Mouse (Mus musculus): ENCODE data around the gene A230072I06Rik.

A230072I06Rik gene

GRCm38 (mm10) chr8:12323238-12323637 lies 44.6 kb downstream of the A230072I06Rik start:
- no peak for DNase-seq (ENCODE audit: low spot score in 2 of 2)

- no peak for DNase-seq (ENCODE audit: low spot score in 2 of 2)
These were observed 45.9 kb downstream of the A230072I06Rik start for GRCm38 (mm10) chr8:12324561-12324960.

- DNase-seq (ENCODE audit: low spot score in 2 of 2) = no peak
These were observed 46.5 kb downstream of the A230072I06Rik start for GRCm38 (mm10) chr8:12324991-12325601.

- DNase-seq (ENCODE audit: low spot score in 2 of 2) = no peak
These were observed 48.6 kb downstream of the A230072I06Rik start for GRCm38 (mm10) chr8:12327187-12327586.

GRCm38 (mm10) chr8:12327707-12328471 lies 49.3 kb downstream of the A230072I06Rik start:
- DNase-seq (ENCODE audit: low spot score in 2 of 2) = no peak

GRCm38 (mm10) chr8:12328476-12328875 lies 49.9 kb downstream of the A230072I06Rik start:
- DNase-seq (ENCODE audit: low spot score in 2 of 2) = no peak

- no peak for DNase-seq (ENCODE audit: low spot score in 2 of 2)
These were observed 51.4 kb downstream of the A230072I06Rik start for GRCm38 (mm10) chr8:12330066-12330465.
